Mouse (Mus musculus) kidney, adult 11 months (tissue): ENCODE measurements around the gene Nr2f1.

ENCODE experiments used
- DNase-seq: peaks from one replicate; pipeline ENCODE4 v3.0.0; 2022

The Nr2f1 gene

GRCm38 (mm10) chr13:78198871-78199641 lies 501 bp downstream of the Nr2f1 start:
- no peak for DNase-seq

GRCm38 (mm10) chr13:78198391-78198870 lies 1.1 kb downstream of the Nr2f1 start:
- DNase-seq: no peak

- no peak for DNase-seq
These were observed 1.7 kb downstream of the Nr2f1 start for GRCm38 (mm10) chr13:78197819-78198390.

GRCm38 (mm10) chr13:78197286-78197818 lies 2.2 kb downstream of the Nr2f1 start:
- DNase-seq: no peak

GRCm38 (mm10) chr13:78196236-78196796 lies 3.2 kb downstream of the Nr2f1 start:
- DNase-seq: no peak

GRCm38 (mm10) chr13:78195601-78196115 lies 3.9 kb downstream of the Nr2f1 start:
- no peak for DNase-seq

- no peak for DNase-seq
These were observed 4.5 kb downstream of the Nr2f1 start for GRCm38 (mm10) chr13:78194850-78195600.

GRCm38 (mm10) chr13:78194135-78194849 lies 5.3 kb downstream of the Nr2f1 start:
- DNase-seq: no peak

- DNase-seq: no peak
These were observed 6.3 kb downstream of the Nr2f1 start for GRCm38 (mm10) chr13:78193211-78193610.

GRCm38 (mm10) chr13:78189586-78189985 lies 10.0 kb downstream of the Nr2f1 start:
- DNase-seq: no peak

GRCm38 (mm10) chr13:78187833-78188232 lies 11.7 kb downstream of the Nr2f1 start:
- no peak for DNase-seq

- DNase-seq: no peak
These were observed 13.1 kb downstream of the Nr2f1 start for GRCm38 (mm10) chr13:78186340-78186946.

GRCm38 (mm10) chr13:78184786-78185466 lies 14.6 kb downstream of the Nr2f1 start:
- no peak for DNase-seq

GRCm38 (mm10) chr13:78183986-78184385 lies 15.6 kb downstream of the Nr2f1 start:
- no peak for DNase-seq

- DNase-seq: no peak
These were observed 16.6 kb downstream of the Nr2f1 start for GRCm38 (mm10) chr13:78183004-78183403.

- DNase-seq: no peak
These were observed 17.5 kb downstream of the Nr2f1 start for GRCm38 (mm10) chr13:78181930-78182558.

- no peak for DNase-seq
These were observed 18.3 kb downstream of the Nr2f1 start for GRCm38 (mm10) chr13:78181071-78181929.

GRCm38 (mm10) chr13:78180261-78180660 lies 19.3 kb downstream of the Nr2f1 start:
- no peak for DNase-seq

GRCm38 (mm10) chr13:78179312-78180097 lies 20.1 kb downstream of the Nr2f1 start:
- no peak for DNase-seq
